Mouse (Mus musculus): ENCODE measurements around the gene Morc2b.
"Not testable (repeated sequence)": the region's sequence is repeated elsewhere in the genome, so short reads cannot be mapped to it uniquely, and the experiment has no call there.

The Morc2b gene

DNA sequence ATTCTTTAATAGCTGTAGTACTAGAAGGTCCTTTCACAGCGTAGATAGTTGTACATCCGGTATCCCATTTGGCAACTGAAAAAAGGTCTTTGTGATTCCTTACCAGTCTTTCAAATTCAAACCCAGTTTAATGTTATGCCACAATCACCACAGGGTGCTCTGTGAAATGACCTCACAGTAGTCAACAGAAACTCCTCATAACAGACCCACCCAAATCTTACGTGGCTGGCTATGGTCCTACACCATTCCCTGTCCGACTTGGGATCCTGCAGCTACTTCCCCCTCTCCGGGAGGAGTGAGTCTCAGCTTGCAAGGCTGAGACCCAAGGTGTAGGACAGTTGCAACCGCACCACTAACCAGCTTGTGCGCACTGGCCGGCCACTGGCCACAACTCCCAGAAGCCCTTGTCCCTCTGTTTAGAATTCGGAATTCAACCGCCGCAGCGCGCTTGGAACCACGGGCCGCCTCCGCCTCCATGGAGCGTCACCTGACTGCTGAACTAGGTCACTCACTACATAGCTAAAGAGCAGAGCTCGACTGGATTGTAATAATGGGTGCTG, at the start of gene Morc2b:
TSS of gene Morc2b (minus strand) at position 423 of the 560 bp plus-strand sequence.
- DNase-seq (ENCODE audit: low spot score in 2 of 2) = no peak

DNA sequence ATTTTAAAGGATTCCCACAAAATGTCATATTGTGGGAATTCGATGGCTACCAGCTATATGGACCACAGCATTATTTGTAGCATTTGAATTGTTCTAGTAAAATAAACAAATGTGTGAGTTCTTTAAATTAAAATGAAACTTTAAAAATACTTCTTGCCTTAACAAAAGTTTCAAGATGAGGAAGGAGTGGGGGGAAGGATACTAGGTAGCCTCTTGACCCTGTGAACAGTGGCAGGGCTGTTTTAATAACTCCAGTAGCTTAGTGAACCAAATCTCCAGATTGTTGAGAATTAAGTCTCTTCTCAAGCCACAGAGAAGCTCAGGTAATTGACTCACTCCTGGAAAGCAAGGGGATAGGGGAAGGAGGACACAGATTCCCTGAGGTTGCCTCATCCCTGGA, 28.7 kb upstream of the Morc2b start, which contains the start of gene Olfr55:
TSS of gene Olfr55 (plus strand) at position 301 of the 400 bp plus-strand sequence.
- DNase-seq (ENCODE audit: low spot score in 2 of 2) = not testable (repeated sequence)

GRCm38 (mm10) chr17:33126257-33126656, 13.2 kb downstream of the Morc2b start:
- DNase-seq (ENCODE audit: low spot score in 2 of 2) = no peak

DNA sequence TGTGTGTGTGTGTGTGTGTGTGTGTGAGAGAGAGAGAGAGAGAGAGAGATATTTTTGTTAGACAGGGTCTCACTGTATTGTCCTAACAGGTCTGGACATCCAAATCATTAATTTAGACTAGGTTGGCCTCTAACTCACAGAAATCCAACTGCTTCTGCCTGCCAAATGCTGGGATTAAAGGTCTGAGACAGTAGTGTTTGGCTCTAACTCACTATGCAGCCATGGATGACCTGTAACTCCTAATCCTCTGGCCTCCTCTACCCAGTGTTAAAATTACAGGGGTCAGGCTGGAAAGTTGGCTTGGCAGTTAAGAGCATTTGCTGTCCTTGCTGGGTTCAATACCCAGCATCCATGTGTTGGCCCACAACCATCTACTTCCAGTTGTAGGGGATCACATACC, 14.9 kb downstream of the Morc2b start:
- DNase-seq (ENCODE audit: low spot score in 2 of 2) = no peak

DNA sequence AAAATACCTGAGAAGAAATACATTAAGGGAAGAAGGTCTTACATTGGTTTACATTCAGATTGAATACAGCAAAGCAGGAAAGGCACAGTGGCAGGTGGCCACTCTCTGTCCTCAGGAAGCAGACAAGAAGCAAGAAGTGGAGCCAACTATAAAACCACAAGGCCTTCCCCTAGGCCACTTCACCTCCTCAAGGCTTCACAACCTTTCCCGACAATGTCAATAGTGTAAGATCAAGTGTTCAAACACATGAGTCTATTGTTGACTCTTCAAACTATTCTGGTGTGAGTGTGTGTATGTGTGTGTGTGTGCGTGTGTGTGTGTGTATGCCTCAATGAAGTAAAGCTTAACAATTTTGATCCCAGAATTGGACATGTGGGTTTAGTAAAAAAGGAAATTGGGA, 42.1 kb downstream of the Morc2b start:
- DNase-seq (ENCODE audit: low spot score in 2 of 2) = no peak

- peak; percentile 76 to 78 for DNase-seq (ENCODE audit: low spot score in 2 of 2)
Observed at GRCm38 (mm10) chr17:33092391-33093193, 46.9 kb downstream of the Morc2b start.

- no peak for DNase-seq (ENCODE audit: low spot score in 2 of 2)
Observed at GRCm38 (mm10) chr17:33091630-33092029, 47.9 kb downstream of the Morc2b start.

- DNase-seq (ENCODE audit: low spot score in 2 of 2) = peak; percentile 86 to 89
Observed at GRCm38 (mm10) chr17:33089220-33089949, 50.1 kb downstream of the Morc2b start, which contains the start of gene Zfp563. Gene Zfp563, plus strand, starts transcription at chr17:33089310.

GRCm38 (mm10) chr17:33067958-33068357, 71.5 kb downstream of the Morc2b start, which contains the start of gene 4921501E09Rik:
Gene 4921501E09Rik, minus strand, starts transcription at chr17:33068058.
- no peak for DNase-seq (ENCODE audit: low spot score in 2 of 2)
